Mouse (Mus musculus) ES-E14 (cell line): ENCODE data around the gene Rad9b.

Experiments
- CHD2 ChIP-seq: IDR thresholded peaks from 2 replicates; pipeline ENCODE4 v1.6.1; 2014; ENCODE audit warnings: mild to moderate bottlenecking, low read depth, low read length, inconsistent platforms
- HCFC1 ChIP-seq: IDR thresholded peaks from 2 replicates; pipeline ENCODE4 v1.6.1; 2012; ENCODE audit warnings: low read length, inconsistent platforms, borderline replicate concordance; ENCODE audit not compliant: insufficient read depth

DNA sequence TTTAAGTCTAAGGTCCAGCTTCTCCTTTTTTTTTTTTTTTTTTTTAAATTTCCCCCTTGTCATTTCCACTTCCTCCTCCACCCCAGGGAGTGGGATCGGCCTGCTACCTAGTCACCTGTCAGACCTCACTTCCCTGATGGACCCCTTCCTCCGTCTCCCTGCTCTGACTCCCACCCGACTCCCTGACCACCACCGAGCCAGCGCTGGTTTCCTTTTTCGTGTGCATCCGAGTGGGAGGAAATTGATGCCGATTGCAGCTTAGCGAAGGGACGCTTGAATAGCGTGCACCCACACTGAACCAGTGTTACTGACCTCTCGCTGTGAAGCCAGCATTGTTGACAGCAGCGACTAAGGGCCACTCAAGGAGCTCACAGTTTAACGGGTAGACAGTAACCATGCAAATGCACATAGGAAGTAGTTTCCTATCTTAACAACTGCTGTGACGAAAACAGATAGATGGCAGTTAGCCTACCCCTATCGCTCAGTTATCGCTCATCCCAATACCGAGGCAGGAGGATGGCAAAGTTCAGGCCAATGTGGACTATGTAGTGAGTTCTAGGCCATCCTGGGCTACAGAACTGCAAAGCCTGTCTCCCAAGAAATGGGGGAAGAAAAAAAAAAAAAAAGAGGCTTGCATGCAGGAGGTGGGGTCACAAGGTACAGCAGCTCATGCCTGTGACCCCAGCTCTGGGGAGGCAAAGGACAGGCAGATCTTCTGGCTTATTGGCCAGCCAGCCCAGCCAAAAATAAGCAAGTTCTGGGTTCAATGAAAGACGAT, 38.4 kb upstream of the Rad9b start:
- no peak for TF ChIP-seq CHD2
- no peak for TF ChIP-seq HCFC1
